Mouse (Mus musculus) embryonic facial prominence, embryonic 13.5 days (tissue): Measurements from ENCODE around the gene Gm11037. TPM values are rescaled to one million over a fixed set of nuclear protein-coding genes. Genes with fewer than 3 reads are reported as not detected.
A peak's percentile ranks its signal among the peaks of the same experiment; 100 is the strongest.

ENCODE experiments used
- ATAC-seq: fragments of 200-750 bp; cut with Nextera tagmentation; 2 replicates; pipeline ENCODE4 v1.8.0; 2017; ENCODE audit warnings: low read depth; ENCODE audit not compliant: insufficient number of reproducible peaks, insufficient read depth, low FRiP score, low TSS enrichment
- H3K27ac ChIP-seq: fragments of 300-500 bp; sonication (generic); 2 replicates; pipeline ENCODE4 v1.5.1; 2015; ENCODE audit warnings: moderate library complexity, mild to moderate bottlenecking, inconsistent platforms
- H3K27me3 ChIP-seq: fragments of 300-500 bp; sonication (generic); 2 replicates; pipeline ENCODE4 v1.6.1; 2015; ENCODE audit warnings: mild to moderate bottlenecking, inconsistent platforms
- H3K36me3 ChIP-seq: fragments of 300-500 bp; sonication (generic); 2 replicates; pipeline ENCODE4 v1.6.1; 2015; ENCODE audit warnings: mild to moderate bottlenecking, inconsistent platforms
- H3K4me1 ChIP-seq: fragments of 300-500 bp; sonication (generic); 2 replicates; pipeline ENCODE4 v1.6.1; 2015; ENCODE audit warnings: inconsistent platforms
- H3K4me2 ChIP-seq: fragments of 300-500 bp; sonication (generic); 2 replicates; pipeline ENCODE4 v1.6.1; 2015; ENCODE audit warnings: moderate library complexity, mild to moderate bottlenecking, inconsistent platforms
- H3K4me3 ChIP-seq: fragments of 300-500 bp; sonication (generic); 2 replicates; pipeline ENCODE4 v1.5.1; 2015; ENCODE audit warnings: mild to moderate bottlenecking, inconsistent platforms
- H3K9ac ChIP-seq: fragments of 300-500 bp; sonication (generic); 2 replicates; pipeline ENCODE4 v1.6.1; 2015; ENCODE audit warnings: mild to moderate bottlenecking, inconsistent platforms
- H3K9me3 ChIP-seq: fragments of 300-500 bp; sonication (generic); 2 replicates; pipeline ENCODE4 v1.6.1; 2016; ENCODE audit warnings: inconsistent platforms
- WGBS: fragments of 180-500 bp; shearing (Covaris S2); methylation state at CpG from one replicate; pipeline ENCODE4 v1.1.7; 2015; ENCODE audit warnings: mixed read lengths; 5-methylcytosine and 5-hydroxymethylcytosine counted together
- polyA plus RNA-seq: library from polyadenylated mRNA; unstranded; fragments of >200 nt; fragmentation: Nextera tagmentation; extraction: Ambion mirVana; gene quantifications from 2 replicates; pipeline ENCODE4 v1.2.1, GENCODE M21; 2015

Gene Gm11037
- polyA plus RNA-seq, 1 experiment from 2014 or later = not detected

DNA sequence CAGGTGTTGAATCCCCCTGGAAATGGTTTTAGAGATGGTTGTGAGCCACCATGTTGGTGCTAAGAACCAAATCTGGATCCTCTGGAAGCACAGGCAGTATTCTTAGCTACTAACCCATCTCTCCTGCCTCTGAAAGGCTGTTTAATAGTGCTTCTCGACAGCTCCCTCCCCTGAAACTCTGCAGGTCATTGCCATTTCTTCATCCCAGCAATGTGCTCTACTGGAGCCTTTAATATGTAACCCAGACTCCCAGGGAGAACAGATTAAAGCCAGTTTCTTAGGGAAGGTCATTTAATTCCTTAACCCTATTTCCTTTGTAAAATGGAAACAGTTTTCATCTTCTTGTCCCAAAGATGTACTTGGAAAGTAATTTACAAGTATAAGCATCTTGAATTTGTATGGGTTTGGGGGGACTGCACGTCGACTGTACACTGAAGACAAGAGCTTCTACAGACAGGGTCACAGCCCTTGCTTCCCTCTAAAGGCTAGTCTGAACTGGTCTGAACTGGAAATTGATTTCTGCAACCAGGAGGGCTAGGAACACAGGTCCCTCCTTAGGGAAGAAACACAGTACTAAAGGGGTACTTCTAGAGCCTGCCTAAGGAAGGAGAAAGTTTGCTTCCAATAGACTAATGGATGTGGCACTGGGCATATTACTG lies 42.1 kb downstream of the Gm11037 start:
- Histone ChIP-seq H3K4me3 (no peak overlapping the region), H3K9ac (no peak overlapping the region), H3K27ac (peak overlapping the region; percentile 55; the same call in 1 of the 2 replicates), H3K9me3 (no peaks in the 10 kb centered on the region), H3K4me2 (peak overlapping the region; percentile 97; the same call in 1 of the 2 replicates), H3K4me1 (peaks cover 66% of the 10 kb centered on the region), H3K27me3 (peaks cover 36% of the 10 kb centered on the region), H3K36me3 (peaks cover 13% of the 10 kb centered on the region)
- no peak for ATAC-seq
- WGBS = 71% methylated on average over 3 of the region's 3 CpGs

DNA sequence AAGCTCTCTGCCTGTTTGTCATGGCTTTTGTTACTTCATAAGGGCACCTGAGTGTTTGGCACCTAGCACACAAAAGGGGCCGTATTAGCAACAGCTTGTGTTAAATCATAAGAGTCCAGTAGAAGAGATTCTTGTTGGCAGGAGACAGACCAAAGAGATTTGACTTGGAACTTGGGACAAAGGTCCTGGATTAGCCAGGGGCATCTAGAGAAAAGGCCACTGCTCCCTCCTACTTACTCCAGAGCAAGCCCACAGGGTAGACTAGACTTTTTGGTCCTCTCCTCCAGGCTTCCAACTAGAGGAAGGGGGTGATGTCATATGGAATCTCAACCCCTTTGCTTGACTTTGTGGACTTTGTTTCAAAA lies 42.6 kb downstream of the Gm11037 start:
- Histone ChIP-seq H3K27me3 (peaks cover 31% of the 10 kb centered on the region), H3K27ac (peak overlapping the region; percentile 55; the same call in 1 of the 2 replicates), H3K4me3 (no peak overlapping the region), H3K36me3 (peaks cover 13% of the 10 kb centered on the region), H3K9me3 (no peaks in the 10 kb centered on the region), H3K4me1 (peaks cover 61% of the 10 kb centered on the region), H3K9ac (no peak overlapping the region), H3K4me2 (peak overlapping the region; percentile 97)
- no peak for ATAC-seq
- 84% methylated on average over 1 of the region's 1 CpGs for WGBS

DNA sequence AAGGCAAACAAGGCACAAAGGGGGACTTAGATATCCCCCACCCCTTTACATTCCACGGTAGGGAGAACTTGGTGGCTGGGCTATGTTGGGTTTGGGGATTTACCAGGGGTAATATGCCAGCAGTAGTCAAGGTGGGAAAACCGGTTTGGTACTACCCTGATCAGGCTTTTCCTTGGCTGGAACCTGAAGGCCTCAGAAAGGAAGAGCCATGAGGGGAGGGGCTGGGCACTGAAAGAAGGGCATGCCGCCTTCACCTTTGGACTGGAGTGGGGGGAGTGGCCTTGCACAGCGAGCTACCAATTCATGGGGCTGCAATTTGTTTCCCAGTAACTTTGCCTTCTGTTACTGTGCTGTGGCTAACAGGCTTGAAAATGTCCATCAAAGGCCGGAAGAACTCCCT lies 43.2 kb downstream of the Gm11037 start:
- H3K9me3 ChIP-seq = no peaks in the 10 kb centered on the region
- H3K4me1 ChIP-seq = peaks cover 55% of the 10 kb centered on the region
- WGBS = 52% methylated on average over 5 of the region's 5 CpGs
- 0 out of 2 replicates have a peak overlapping the region, but pooled peaks have one; percentile 93 for H3K9ac ChIP-seq
- H3K27ac ChIP-seq = peak overlapping the region; percentile 66
- peaks cover 25% of the 10 kb centered on the region for H3K27me3 ChIP-seq
- peak; percentile 17; the same call in 1 of the 2 replicates for ATAC-seq
- H3K36me3 ChIP-seq = peaks cover 13% of the 10 kb centered on the region
- peak overlapping the region; percentile 80; the same call in 1 of the 2 replicates for H3K4me3 ChIP-seq
- peak overlapping the region; percentile 97 for H3K4me2 ChIP-seq

DNA sequence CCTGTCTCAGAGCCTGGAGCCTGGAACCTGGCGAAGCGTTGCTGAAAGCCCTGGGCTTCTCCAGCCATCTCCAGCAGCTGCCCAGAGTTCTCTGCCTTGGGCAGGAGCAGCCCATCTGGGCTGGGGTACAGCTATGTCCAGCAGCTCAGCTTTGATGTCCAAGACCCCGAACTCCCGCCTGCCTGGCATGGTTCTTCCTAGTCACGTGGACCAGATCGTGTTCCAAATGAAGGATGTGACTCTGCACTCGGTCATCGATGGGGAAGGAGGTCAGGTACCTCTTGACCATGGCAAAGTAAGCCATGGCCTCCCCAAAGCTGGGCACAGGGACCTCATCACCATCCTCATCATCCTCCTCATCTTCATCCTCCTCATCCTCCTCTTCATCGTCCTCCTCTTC lies 44.6 kb downstream of the Gm11037 start:
- Histone ChIP-seq H3K4me1 (peaks cover 50% of the 10 kb centered on the region), H3K4me3 (peak overlapping the region; percentile 80), H3K27me3 (peaks cover 10% of the 10 kb centered on the region), H3K4me2 (peak overlapping the region; percentile 97), H3K27ac (peak overlapping the region; percentile 66; the same call in 1 of the 2 replicates), H3K9me3 (no peaks in the 10 kb centered on the region), H3K9ac (peak overlapping the region; percentile 93), H3K36me3 (peaks cover 13% of the 10 kb centered on the region)
- WGBS = 87% methylated on average over 9 of the region's 9 CpGs
- no peak for ATAC-seq

DNA sequence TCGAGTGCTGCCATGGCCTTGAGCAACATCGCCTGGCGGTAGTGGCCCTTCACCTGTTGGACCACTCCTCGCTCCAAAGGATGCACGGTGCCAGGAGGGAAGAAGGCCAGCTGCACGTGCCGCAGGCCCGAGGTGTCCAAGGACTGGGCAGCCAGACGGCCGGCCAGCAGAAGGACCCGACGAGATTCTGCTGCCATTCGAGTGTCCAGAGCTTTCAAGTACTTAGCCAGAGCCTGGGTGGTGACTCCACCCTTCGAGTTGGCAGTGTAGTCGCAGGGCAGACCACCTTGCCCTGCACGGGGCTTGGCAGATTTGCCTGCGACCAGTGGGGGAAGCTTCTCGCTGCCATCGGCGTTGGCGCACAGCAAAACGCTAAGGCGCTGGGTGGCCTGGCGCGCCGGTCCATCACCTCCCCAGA lies 45.5 kb downstream of the Gm11037 start:
- Histone ChIP-seq H3K9me3 (no peaks in the 10 kb centered on the region), H3K36me3 (peaks cover 13% of the 10 kb centered on the region), H3K4me3 (peak overlapping the region; percentile 80), H3K9ac (peak overlapping the region; percentile 93), H3K27me3 (peaks cover 1% of the 10 kb centered on the region), H3K27ac (peak overlapping the region; percentile 89), H3K4me2 (peak overlapping the region; percentile 97), H3K4me1 (peaks cover 50% of the 10 kb centered on the region)
- 0 out of 2 replicates have a peak, but pooled peaks have one; percentile 12 for ATAC-seq
- WGBS = 36% methylated on average over 26 of the region's 26 CpGs

DNA sequence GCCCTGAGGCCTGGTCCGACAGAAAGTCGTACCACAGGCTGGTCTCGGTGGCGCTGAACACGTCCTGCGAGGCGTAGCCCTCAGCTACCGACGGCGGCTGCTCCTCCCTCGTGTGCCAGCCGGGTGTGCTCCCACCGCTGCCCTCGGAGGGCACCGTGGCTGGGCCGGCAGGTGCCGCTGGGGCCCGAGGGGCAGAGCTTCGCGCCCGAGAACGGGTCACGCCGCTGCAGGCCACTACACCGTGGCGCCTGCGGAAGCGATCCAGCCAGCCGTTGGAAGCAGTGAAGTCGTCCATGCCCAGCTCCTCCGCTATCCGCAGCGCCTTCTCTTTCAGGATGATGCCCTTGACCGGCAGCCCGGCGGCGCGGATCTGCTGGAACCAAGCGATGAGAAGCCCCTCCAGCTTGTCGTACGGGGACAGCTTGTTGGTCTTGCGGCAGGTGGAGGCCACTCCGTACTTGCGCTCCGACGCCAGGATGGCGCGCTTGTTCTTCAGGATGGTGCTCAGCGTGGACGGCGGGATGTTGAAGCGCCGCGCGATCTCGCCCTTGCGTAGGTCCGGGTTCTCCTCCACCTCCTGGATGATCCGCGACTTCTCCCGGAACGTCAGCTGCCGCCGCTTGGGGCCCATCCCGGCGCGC lies 46.1 kb downstream of the Gm11037 start:
- Histone ChIP-seq H3K4me2 (peak overlapping the region; percentile 97), H3K27me3 (no peaks in the 10 kb centered on the region), H3K27ac (peak overlapping the region; percentile 89), H3K9me3 (no peaks in the 10 kb centered on the region), H3K36me3 (peaks cover 13% of the 10 kb centered on the region), H3K4me3 (peak overlapping the region; percentile 80), H3K9ac (peak overlapping the region; percentile 93), H3K4me1 (peaks cover 44% of the 10 kb centered on the region)
- 0 out of 2 replicates have a peak, but pooled peaks have one; percentile 29 for ATAC-seq
- 1% methylated on average over 65 of the region's 67 CpGs for WGBS

DNA sequence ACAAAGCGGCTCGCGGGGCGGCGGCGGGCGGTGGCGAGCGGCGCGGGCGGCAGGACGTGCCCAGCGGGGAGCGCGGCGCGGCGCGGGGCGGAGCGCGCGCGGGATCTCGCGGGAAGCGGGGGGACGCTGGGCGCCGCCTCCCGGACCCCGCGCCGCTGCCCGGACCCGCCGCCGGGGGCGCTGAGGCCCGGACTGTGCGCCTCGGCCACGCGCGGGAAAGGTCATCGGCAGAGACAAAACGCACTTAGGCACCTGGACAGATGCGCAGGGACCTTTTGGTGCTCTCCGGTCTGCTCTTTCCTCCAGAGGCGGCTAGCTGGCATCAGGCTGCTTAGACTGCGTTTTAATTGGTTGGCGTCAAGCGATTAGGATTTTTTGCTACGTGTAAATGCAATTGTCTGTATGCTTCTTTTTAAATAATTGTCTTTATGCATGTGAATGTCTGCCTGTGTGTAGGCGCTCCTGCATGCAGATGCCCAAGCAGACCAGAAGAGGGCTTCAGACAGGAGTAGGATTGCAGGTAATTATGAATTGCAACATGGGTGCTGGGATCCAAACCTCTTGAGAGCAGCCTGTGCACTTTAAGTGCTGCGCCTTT lies 46.8 kb downstream of the Gm11037 start, which contains the start of gene Cenpb:
Gene Cenpb, minus strand, starts transcription at position 78 of the 598 bp plus-strand sequence.
- Histone ChIP-seq H3K4me1 (peaks cover 38% of the 10 kb centered on the region), H3K27me3 (no peaks in the 10 kb centered on the region), H3K36me3 (peaks cover 13% of the 10 kb centered on the region), H3K9me3 (no peaks in the 10 kb centered on the region), H3K4me3 (peak within 1 kb of the TSS; percentile 80), H3K9ac (peak within 1 kb of the TSS; percentile 93), H3K27ac (peak within 1 kb of the TSS; percentile 89), H3K4me2 (peak within 1 kb of the TSS; percentile 97)
- peak; percentile 73; the same call in 1 of the 2 replicates for ATAC-seq
- WGBS = 4% methylated on average over 38 of the region's 57 CpGs

Other genes with a start within 250 kb of the Gm11037 start
- 43.2 and 49.5 TPM in 2 replicates for gene 4930402H24Rik, start 227.1 kb upstream of the Gm11037 start, polyA plus RNA-seq
- 9.6 and 10.7 TPM in 2 replicates for gene Atrn, start 227.0 kb upstream of the Gm11037 start, polyA plus RNA-seq
- gene Gfra4, start 90.4 kb upstream of the Gm11037 start, polyA plus RNA-seq = 35.4 and 42.7 TPM in 2 replicates
- gene Adam33, start 69.7 kb upstream of the Gm11037 start, polyA plus RNA-seq = 30.0 and 31.9 TPM in 2 replicates
- 0.07 and 0.18 TPM in 2 replicates for gene Siglec1, start 46.7 kb upstream of the Gm11037 start, polyA plus RNA-seq
- gene Hspa12b, start 6.2 kb upstream of the Gm11037 start, polyA plus RNA-seq = 18.2 TPM in 2 replicates
- 67.5 and 71.4 TPM in 2 replicates for gene 1700037H04Rik, start 26.6 kb downstream of the Gm11037 start, polyA plus RNA-seq
- gene Cenpb, start 46.6 kb downstream of the Gm11037 start, polyA plus RNA-seq = 12.3 and 12.4 TPM in 2 replicates
- 53.8 and 57.5 TPM in 2 replicates for gene Cdc25b, start 53.5 kb downstream of the Gm11037 start, polyA plus RNA-seq
- 4.4 and 5.1 TPM in 2 replicates for gene Spef1, start 53.8 kb downstream of the Gm11037 start, polyA plus RNA-seq
- 26.4 and 28.5 TPM in 2 replicates for gene Ap5s1, start 73.6 kb downstream of the Gm11037 start, polyA plus RNA-seq
- 15.9 and 16.1 TPM in 2 replicates for gene Mavs, start 100.6 kb downstream of the Gm11037 start, polyA plus RNA-seq
- gene Pank2, start 129.0 kb downstream of the Gm11037 start, polyA plus RNA-seq = 43.3 and 45.7 TPM in 2 replicates
- gene Rnf24, start 219.4 kb downstream of the Gm11037 start, polyA plus RNA-seq = 10.8 and 11.0 TPM in 2 replicates